Mouse (Mus musculus) myocyte (in vitro differentiated cells): Measurements from ENCODE around the gene Kpna3.

Source experiments
- E2F4 ChIP-seq: IDR thresholded peaks from one replicate; pipeline ENCODE4 v1.6.1; 2011; ENCODE audit warnings: mild to moderate bottlenecking, control low read depth, moderate library complexity; ENCODE audit not compliant: insufficient read depth
- MAX ChIP-seq: IDR thresholded peaks from one replicate; pipeline ENCODE4 v1.6.1; 2011; ENCODE audit warnings: low read depth, mild to moderate bottlenecking, control low read depth
- MYOD1 ChIP-seq, 3 experiments: IDR thresholded peaks; one replicate each; pipeline ENCODE4 v1.6.1; 2011; ENCODE audit warnings: control low read depth in 2 of 3, low read depth in 2 of 3, mild to moderate bottlenecking in 2 of 3, moderate library complexity in 1 of 3; ENCODE audit not compliant: insufficient read length in 2 of 3, control insufficient read depth in 1 of 3
- POLR2A ChIP-seq: IDR thresholded peaks from one replicate; pipeline ENCODE4 v1.6.1; 2011; ENCODE audit warnings: low read depth, mild to moderate bottlenecking, control low read depth, moderate library complexity; ENCODE audit not compliant: insufficient read length
- SRF ChIP-seq: IDR thresholded peaks from one replicate; pipeline ENCODE4 v1.6.1; 2011; ENCODE audit warnings: low read depth; ENCODE audit not compliant: control insufficient read depth, insufficient read length
- TCF12 ChIP-seq: IDR thresholded peaks from one replicate; pipeline ENCODE4 v1.6.1; 2011; ENCODE audit warnings: mild to moderate bottlenecking, control low read depth; ENCODE audit not compliant: poor library complexity, insufficient read depth, severe bottlenecking
- USF1 ChIP-seq: IDR thresholded peaks from one replicate; pipeline ENCODE4 v1.6.1; 2011; ENCODE audit warnings: low read depth, mild to moderate bottlenecking, control low read depth, moderate library complexity

DNA sequence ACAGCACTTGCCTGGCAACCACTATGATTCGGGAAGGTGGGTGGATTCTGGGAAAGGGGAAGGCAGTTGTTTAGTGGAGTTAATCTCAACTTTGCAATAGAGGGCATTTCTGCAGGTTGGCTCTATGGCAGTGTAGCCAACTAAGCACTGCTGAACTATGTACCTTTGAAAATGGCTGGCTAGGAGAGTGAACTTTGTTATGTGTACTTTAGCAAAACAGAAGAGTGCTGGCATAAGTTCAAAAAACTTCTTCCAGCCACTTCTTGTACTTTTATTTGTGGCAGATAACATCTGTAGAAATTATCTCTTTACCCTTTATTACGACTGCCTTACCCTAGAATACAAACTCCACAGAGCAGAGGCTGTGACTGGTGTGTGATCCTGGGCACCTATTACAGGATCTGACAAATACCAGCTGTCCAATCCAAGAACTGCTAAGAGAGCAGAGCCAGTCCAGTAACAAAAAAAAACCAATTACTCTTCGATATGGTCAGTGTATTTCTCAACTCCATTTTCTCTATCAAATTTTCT is 78.6 kb downstream of the Kpna3 start:
- no peak for TF ChIP-seq MYOD1 (IDR thresholded peaks at IDR 0.05; ENCODE audit: control insufficient read depth in 1 of 3, insufficient read length in 2 of 3, low read depth in 2 of 3)
- TF ChIP-seq USF1: no peak
- no peak for TF ChIP-seq TCF12
- TF ChIP-seq POLR2A: no peak
- TF ChIP-seq SRF: no peak
- TF ChIP-seq MAX: no peak
- TF ChIP-seq E2F4: no peak
